Mouse (Mus musculus) cerebellum, adult 11 months (tissue): Measurements from ENCODE around the gene Atp5s.

Experiments
- DNase-seq: peaks from one replicate; pipeline ENCODE4 v3.0.0; 2022

Atp5s gene

DNA sequence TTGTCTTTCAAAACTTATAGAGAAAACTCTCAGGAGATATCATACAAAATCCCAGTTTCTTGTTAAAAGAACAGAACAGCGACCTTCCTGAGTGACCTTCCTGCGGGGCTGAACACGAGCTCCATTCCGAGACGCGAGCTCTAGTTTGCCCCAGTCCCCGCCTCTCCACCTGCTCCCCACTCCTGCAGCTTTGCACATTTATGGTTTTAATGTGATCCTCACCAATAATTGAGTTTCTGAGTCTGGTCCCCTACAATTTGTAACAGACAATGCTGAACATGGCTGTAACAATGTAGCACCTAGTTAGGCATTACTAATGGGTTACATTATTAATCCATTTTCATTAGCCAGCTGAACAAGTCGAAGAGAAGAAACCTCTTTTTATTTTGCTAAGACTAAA is 56.7 kb downstream of the Atp5s start:
- no peak for DNase-seq

- no peak for DNase-seq
Measured at GRCm38 (mm10) chr12:69781935-69782650, 57.3 kb downstream of the Atp5s start.

GRCm38 (mm10) chr12:69783247-69784025 is 58.7 kb downstream of the Atp5s start:
- no peak for DNase-seq

DNA sequence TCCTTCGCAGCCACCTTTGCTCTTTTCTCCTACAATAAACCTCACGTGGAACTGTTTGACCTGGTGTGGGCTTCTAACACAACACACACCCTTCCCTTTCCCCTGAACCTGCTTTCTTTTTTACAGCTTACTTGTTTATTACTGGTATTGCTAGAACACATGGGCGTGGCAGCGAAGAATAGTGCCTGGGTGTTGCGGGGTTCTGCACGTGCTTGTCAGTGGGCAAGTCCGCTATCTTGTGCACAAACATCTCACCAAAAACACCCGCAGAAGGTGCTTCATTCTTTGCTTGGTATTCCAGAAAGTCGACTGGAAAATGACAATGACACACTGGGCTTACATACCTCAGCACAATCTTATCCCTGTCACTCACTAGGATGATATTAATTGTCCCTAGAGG is 60.7 kb downstream of the Atp5s start:
- DNase-seq: no peak

DNA sequence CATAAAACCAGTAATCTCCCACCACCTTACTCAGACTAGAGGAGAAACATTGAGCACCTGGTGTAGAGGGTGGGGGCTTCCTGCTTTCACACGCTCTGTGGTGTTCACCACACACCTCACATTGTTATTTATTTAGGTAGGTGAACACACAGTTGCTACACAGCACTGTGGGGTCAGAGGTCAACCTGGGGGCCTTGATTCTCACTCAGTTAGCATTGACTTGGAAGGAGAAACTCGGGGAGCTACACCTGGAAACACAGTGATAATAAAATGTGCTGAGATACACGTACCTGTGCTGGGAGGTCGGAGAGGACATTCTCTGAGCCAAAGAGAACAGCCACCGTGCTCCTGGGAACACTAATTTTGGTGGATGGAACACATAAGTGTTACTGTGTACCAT is 63.6 kb downstream of the Atp5s start:
- no peak for DNase-seq

- peak; percentile 52 for DNase-seq
Measured at GRCm38 (mm10) chr12:69789766-69790529, 65.2 kb downstream of the Atp5s start.

- DNase-seq: peak; percentile 60
Measured at GRCm38 (mm10) chr12:69790530-69791505, 66.1 kb downstream of the Atp5s start, which contains the start of gene Cdkl1. Gene Cdkl1 (minus strand): TSS chr12:69791267.
